Mouse (Mus musculus) neural tube, embryonic 14.5 days (tissue): ENCODE results near the gene Dbh. TPM values are rescaled to one million over a fixed set of nuclear protein-coding genes. Genes with fewer than 3 reads are reported as not detected.

Experiments used
- ATAC-seq: fragments of 200-750 bp; cut with Nextera tagmentation; 2 replicates; pipeline ENCODE4 v1.8.0; 2017; ENCODE audit warnings: low read depth, mild to moderate bottlenecking, moderate TSS enrichment, moderate library complexity
- H3K27ac ChIP-seq: fragments of 300-500 bp; sonication (generic); 2 replicates; pipeline ENCODE4 v1.5.1; 2014; ENCODE audit warnings: low read depth, mild to moderate bottlenecking, control low read depth, low read length, moderate library complexity, mixed read lengths
- H3K27me3 ChIP-seq: fragments of 300-500 bp; sonication (generic); 2 replicates; pipeline ENCODE4 v1.6.1; 2014; ENCODE audit warnings: low read length; ENCODE audit not compliant: control insufficient read depth, insufficient read depth
- H3K36me3 ChIP-seq: fragments of 300-500 bp; sonication (generic); 2 replicates; pipeline ENCODE4 v1.6.1; 2014; ENCODE audit warnings: low read length, mixed read lengths; ENCODE audit not compliant: control insufficient read depth, insufficient read depth
- H3K4me1 ChIP-seq: fragments of 300-500 bp; sonication (generic); 2 replicates; pipeline ENCODE4 v1.6.1; 2014; ENCODE audit warnings: low read length; ENCODE audit not compliant: control insufficient read depth, insufficient read depth
- H3K4me2 ChIP-seq: fragments of 300-500 bp; sonication (generic); 2 replicates; pipeline ENCODE4 v1.6.1; 2014; ENCODE audit warnings: mild to moderate bottlenecking, low read depth, low read length, control low read depth
- H3K4me3 ChIP-seq: fragments of 300-500 bp; sonication (generic); 2 replicates; pipeline ENCODE4 v1.5.1; 2014; ENCODE audit warnings: low read depth, low read length, control low read depth, mixed read lengths
- H3K9ac ChIP-seq: fragments of 300-500 bp; sonication (generic); replicated peaks from 2 replicates; pipeline ENCODE4 v1.6.1; 2014; ENCODE audit warnings: low read depth, mild to moderate bottlenecking, control low read depth, low read length, mixed read lengths
- H3K9me3 ChIP-seq: fragments of 300-500 bp; sonication (generic); 2 replicates; pipeline ENCODE4 v1.6.1; 2016; ENCODE audit warnings: low read length; ENCODE audit not compliant: control insufficient read depth
- WGBS: fragments of 180-500 bp; shearing (Covaris S2); extraction: QIAGEN DNeasy Blood & Tissue Kit; methylation state at CpG from one replicate; pipeline ENCODE4 v1.1.7; 2014; 5-methylcytosine and 5-hydroxymethylcytosine counted together
- polyA plus RNA-seq: library from polyadenylated mRNA; unstranded; fragments of >200 nt; fragmentation: Nextera tagmentation; extraction: Ambion mirVana; gene quantifications from 2 replicates; pipeline ENCODE4 v1.2.1, GENCODE M21; 2014

The Dbh gene
- polyA plus RNA-seq, 1 experiment from 2014 or later, result 0.11 TPM

DNA sequence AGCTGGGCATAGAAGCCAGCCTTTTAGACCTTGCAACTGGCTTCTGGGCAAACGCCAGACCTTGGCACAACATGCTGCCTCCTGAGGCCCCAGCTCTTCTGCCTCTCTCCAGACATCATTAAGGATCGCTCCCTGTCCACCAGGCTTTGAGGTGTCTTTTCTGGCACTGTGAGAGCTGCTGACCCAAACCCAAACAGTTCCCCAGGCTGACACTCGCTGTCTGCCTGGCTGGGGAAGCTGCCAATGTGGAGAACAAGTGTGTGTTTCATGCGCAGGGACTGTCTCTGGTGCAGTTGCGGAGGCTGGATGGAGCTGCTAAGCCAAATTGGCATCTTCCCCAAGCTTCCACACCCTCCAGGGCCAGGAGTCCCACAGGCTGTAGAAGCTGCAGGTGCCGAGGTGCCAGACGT, 58.0 kb downstream of the Dbh start:
- no peak for ATAC-seq
- H3K4me1 ChIP-seq, result no peaks in the 10 kb centered on the region
- no peak overlapping the region for H3K4me2 ChIP-seq
- no peaks in the 10 kb centered on the region for H3K36me3 ChIP-seq
- H3K9ac ChIP-seq, result no peak overlapping the region
- whole genome bisulfite sequencing, result 82% methylated on average over 7 of the region's 7 CpGs
- H3K4me3 ChIP-seq, result no peak overlapping the region
- H3K9me3 ChIP-seq, result no peaks in the 10 kb centered on the region
- H3K27ac ChIP-seq, result no peak overlapping the region
- H3K27me3 ChIP-seq, result no peaks in the 10 kb centered on the region

DNA sequence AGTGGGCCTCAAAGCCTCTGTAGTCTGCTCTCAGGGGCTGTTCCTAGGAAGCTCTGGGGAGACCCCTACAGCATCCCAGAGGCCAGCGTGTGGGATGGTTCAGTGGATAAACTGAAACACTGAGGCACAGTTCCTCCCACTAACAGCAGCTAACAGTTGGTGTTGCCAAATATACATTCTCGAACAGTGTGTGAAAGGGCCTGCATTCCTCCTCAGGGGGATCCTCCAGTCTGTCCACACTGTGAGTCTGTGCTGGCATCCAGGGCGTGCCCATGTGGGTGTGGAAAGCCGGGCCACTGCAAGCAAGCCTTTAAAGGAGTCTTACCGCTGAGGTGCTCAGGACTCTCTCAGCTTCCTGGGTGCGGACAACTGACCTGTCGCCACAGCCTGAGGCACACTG, 61.5 kb downstream of the Dbh start:
- no peak for ATAC-seq
- H3K27ac ChIP-seq, result no peak overlapping the region
- H3K36me3 ChIP-seq, result no peaks in the 10 kb centered on the region
- no peaks in the 10 kb centered on the region for H3K4me1 ChIP-seq
- H3K9me3 ChIP-seq, result no peaks in the 10 kb centered on the region
- no peaks in the 10 kb centered on the region for H3K27me3 ChIP-seq
- no peak overlapping the region for H3K4me2 ChIP-seq
- 77% methylated on average over 7 of the region's 7 CpGs for WGBS
- H3K9ac ChIP-seq, result no peak overlapping the region
- H3K4me3 ChIP-seq, result no peak overlapping the region

DNA sequence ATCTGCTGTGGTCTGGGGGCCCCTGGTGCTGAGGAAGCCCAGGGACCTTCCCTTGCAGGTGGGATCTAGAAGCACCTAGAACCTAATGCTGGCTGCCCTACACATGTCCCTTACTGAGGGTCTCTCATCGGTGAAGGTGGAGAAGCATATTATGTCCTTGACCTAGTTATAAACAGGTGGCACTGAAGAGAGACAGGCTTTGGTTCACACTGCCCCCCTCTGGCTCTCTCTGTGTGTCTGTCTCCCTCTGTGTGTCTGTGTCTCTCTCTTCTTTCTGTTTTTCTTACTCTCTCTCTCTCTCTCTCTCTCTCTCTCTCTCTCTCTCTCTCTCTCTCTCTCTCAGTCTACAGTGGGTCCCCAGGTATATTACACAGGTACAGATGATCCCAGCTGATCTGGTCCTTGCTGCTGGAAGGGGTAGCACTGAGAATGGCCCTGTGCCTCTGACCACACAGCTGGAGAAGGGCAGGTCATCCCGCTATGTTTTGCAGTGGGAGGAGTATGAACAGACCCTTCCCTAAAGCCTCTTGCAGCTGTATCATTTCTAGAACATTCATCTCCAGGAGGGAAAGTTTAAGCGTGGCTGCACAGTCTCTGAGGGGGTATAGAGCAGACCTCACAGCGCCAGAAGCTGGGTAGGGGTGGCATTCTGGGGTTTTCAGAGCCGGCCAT, 63.9 kb downstream of the Dbh start:
- H3K27ac ChIP-seq, result no peak overlapping the region
- H3K4me3 ChIP-seq, result no peak overlapping the region
- no peak overlapping the region for H3K4me2 ChIP-seq
- no peaks in the 10 kb centered on the region for H3K27me3 ChIP-seq
- WGBS, result 82% methylated on average over 5 of the region's 5 CpGs
- no peaks in the 10 kb centered on the region for H3K9me3 ChIP-seq
- no peak overlapping the region for H3K9ac ChIP-seq
- no peak for ATAC-seq
- no peaks in the 10 kb centered on the region for H3K36me3 ChIP-seq
- H3K4me1 ChIP-seq, result no peaks in the 10 kb centered on the region

DNA sequence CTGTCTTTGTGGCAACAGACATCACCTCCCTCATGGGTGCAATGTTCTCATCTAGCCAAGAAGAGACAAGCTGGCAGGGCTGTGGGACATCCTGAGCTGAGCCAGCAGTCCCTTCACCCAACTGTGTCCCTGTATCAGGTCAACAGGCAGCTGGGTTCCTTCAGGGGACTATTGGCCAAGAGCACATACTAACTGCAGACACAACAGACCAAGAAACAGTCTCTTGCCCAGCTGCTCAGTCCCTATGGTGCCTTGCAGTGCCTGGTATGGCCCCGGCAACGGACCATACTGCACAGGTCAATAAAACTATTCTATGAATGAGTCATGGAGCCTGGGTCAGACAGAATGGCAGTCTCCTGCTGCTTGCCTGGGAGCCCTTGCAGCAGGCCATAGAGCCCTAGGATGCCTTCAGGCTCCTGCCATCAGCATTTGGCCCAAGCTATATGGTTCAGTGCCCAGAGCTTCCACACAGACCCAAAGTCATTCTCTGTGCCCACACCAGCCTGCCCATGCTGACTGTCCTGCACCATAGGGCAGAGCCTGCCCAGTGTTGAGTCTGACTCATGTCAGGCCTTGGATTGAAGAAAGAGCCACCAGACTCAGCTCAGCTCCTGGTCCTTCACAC, 64.6 kb downstream of the Dbh start:
- no peaks in the 10 kb centered on the region for H3K36me3 ChIP-seq
- H3K9ac ChIP-seq, result no peak overlapping the region
- H3K9me3 ChIP-seq, result no peaks in the 10 kb centered on the region
- ATAC-seq, result no peak
- H3K27ac ChIP-seq, result no peak overlapping the region
- H3K4me1 ChIP-seq, result no peaks in the 10 kb centered on the region
- no peaks in the 10 kb centered on the region for H3K27me3 ChIP-seq
- H3K4me3 ChIP-seq, result no peak overlapping the region
- H3K4me2 ChIP-seq, result no peak overlapping the region
- 56% methylated on average over 2 of the region's 2 CpGs for WGBS

DNA sequence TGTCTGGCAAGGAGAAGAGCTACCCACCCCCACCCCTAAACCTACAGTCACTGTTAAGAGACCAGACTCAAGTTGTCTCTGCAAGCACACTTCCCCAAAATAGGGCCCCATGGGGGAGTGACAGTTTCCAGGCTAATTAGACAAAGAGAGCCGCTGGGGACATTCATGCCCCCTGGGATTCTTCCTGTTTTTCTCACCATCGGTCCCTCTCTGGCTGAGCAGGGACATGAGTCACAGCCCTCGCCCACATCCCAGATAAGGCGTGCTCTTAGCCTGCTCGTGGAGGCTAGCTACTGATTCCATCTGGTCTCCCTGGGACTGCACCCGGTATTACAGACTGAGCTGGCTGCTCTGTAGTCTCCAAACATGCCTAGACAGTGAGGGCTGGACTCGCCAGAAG, 67.3 kb downstream of the Dbh start:
- WGBS, result 28% methylated on average over 7 of the region's 7 CpGs
- H3K36me3 ChIP-seq, result no peaks in the 10 kb centered on the region
- no peak overlapping the region for H3K27ac ChIP-seq
- no peaks in the 10 kb centered on the region for H3K9me3 ChIP-seq
- no peak overlapping the region for H3K4me3 ChIP-seq
- H3K27me3 ChIP-seq, result no peaks in the 10 kb centered on the region
- H3K4me2 ChIP-seq, result no peak overlapping the region
- no peak overlapping the region for H3K9ac ChIP-seq
- ATAC-seq, result no peak
- no peaks in the 10 kb centered on the region for H3K4me1 ChIP-seq

Other genes starting within 250 kb of the Dbh start
- gene Surf2, start 248.9 kb upstream of the Dbh start, polyA plus RNA-seq, result 46.3 and 49.5 TPM in 2 replicates
- gene Surf1, start 248.7 kb upstream of the Dbh start, polyA plus RNA-seq, result 88.9 and 101 TPM in 2 replicates
- gene Surf4, start 231.3 kb upstream of the Dbh start, polyA plus RNA-seq, result 87.1 and 116 TPM in 2 replicates
- gene Stkld1, start 231.2 kb upstream of the Dbh start, polyA plus RNA-seq, result 0.15 TPM in 1 of 2 replicates, not detected in the other
- 35.1 and 38.0 TPM in 2 replicates for gene Rexo4, start 200.8 kb upstream of the Dbh start, polyA plus RNA-seq
- not detected in 2 replicates for gene Adamts13, start 191.8 kb upstream of the Dbh start, polyA plus RNA-seq
- gene Cacfd1, start 155.3 kb upstream of the Dbh start, polyA plus RNA-seq, result 86.5 and 94.9 TPM in 2 replicates
- 8.7 and 10.6 TPM in 2 replicates for gene Slc2a6, start 137.2 kb upstream of the Dbh start, polyA plus RNA-seq
- 0.17 and 0.22 TPM in 2 replicates for gene Mymk, start 93.1 kb upstream of the Dbh start, polyA plus RNA-seq
- 5.9 and 9.0 TPM in 2 replicates for gene Adamtsl2, start 85.9 kb upstream of the Dbh start, polyA plus RNA-seq
- 8.7 and 11.0 TPM in 2 replicates for gene Fam163b, start 22.7 kb upstream of the Dbh start, polyA plus RNA-seq
- gene Sardh, start 83.1 kb downstream of the Dbh start, polyA plus RNA-seq, result 3.6 and 5.3 TPM in 2 replicates